Mouse (Mus musculus): ENCODE data around the gene Cacna1c. TPM values are rescaled to one million over a fixed set of nuclear protein-coding genes. Genes with fewer than 3 reads are reported as not detected.
A peak's percentile ranks its signal among the peaks of the same experiment; 100 is the strongest.

The Cacna1c gene
- polyA plus RNA-seq, 1 experiment from 2014 or later: 2.3 TPM

- peak overlapping the region; percentile 86 for H3K27ac ChIP-seq (replicated peaks)
- H3K36me3 ChIP-seq (ENCODE audit: control insufficient read depth, insufficient read depth, low read length): no peaks in the 10 kb centered on the region
- peak overlapping the region; percentile 64 for H3K4me3 ChIP-seq (ENCODE audit: low read depth, low read length)
- ATAC-seq (ENCODE audit: low FRiP score, low TSS enrichment) (peak; percentile 25; the same call in 1 of the 2 replicates), DNase-seq (ENCODE audit: low spot score) (peak; percentile 54)
- peak overlapping the region; percentile 74 for H3K9ac ChIP-seq (ENCODE audit: low read length)
- WGBS: under 1% methylated on average over 61 of the region's 69 CpGs
- no peaks in the 10 kb centered on the region; the same call in 1 of the 2 replicates for H3K4me1 ChIP-seq (replicated peaks; ENCODE audit: control insufficient read depth, insufficient read depth)
- no peaks in the 10 kb centered on the region for H3K9me3 ChIP-seq (ENCODE audit: control insufficient read depth, low read length)
- TF ChIP-seq EP300 (optimal IDR thresholded peaks at IDR 0.05) (no peak), CTCF (IDR thresholded peaks at IDR 0.05; ENCODE audit: low read depth) (no peak)
- H3K27me3 ChIP-seq (ENCODE audit: control insufficient read depth, insufficient read depth, low read length): peaks cover 3% of the 10 kb centered on the region; the same call in 1 of the 2 replicates
- H3K4me2 ChIP-seq (replicated peaks; ENCODE audit: low read depth): peak overlapping the region; percentile 90
Observed at GRCm38 (mm10) chr6:119107140-119107855, 88.9 kb downstream of the Cacna1c start.

GRCm38 (mm10) chr6:119106726-119107125 lies 89.5 kb downstream of the Cacna1c start:
- TF ChIP-seq EP300 (optimal IDR thresholded peaks at IDR 0.05): no peak
- no peak for TF ChIP-seq CTCF (IDR thresholded peaks at IDR 0.05; ENCODE audit: low read depth)
- no peak overlapping the region for H3K27ac ChIP-seq (replicated peaks)
- H3K4me1 ChIP-seq (replicated peaks; ENCODE audit: control insufficient read depth, insufficient read depth): no peaks in the 10 kb centered on the region; the same call in 1 of the 2 replicates
- H3K4me2 ChIP-seq (replicated peaks; ENCODE audit: low read depth): peak overlapping the region; percentile 90
- 28% methylated on average over 7 of the region's 7 CpGs for WGBS
- peaks cover 3% of the 10 kb centered on the region; the same call in 1 of the 2 replicates for H3K27me3 ChIP-seq (ENCODE audit: control insufficient read depth, insufficient read depth, low read length)
- peak overlapping the region; percentile 64 for H3K4me3 ChIP-seq (ENCODE audit: low read depth, low read length)
- ATAC-seq (ENCODE audit: low FRiP score, low TSS enrichment) (no peak), DNase-seq (ENCODE audit: low spot score) (no peak)
- H3K36me3 ChIP-seq (ENCODE audit: control insufficient read depth, insufficient read depth, low read length): no peaks in the 10 kb centered on the region
- peak overlapping the region; percentile 74 for H3K9ac ChIP-seq (ENCODE audit: low read length)
- no peaks in the 10 kb centered on the region for H3K9me3 ChIP-seq (ENCODE audit: control insufficient read depth, low read length)

- no peak for DNase-seq (ENCODE audit: low spot score)
- Histone ChIP-seq H3K4me2 (replicated peaks; ENCODE audit: low read depth) (peak overlapping the region; percentile 90), H3K27me3 (ENCODE audit: control insufficient read depth, insufficient read depth, low read length) (peaks cover 3% of the 10 kb centered on the region; the same call in 1 of the 2 replicates), H3K4me3 (ENCODE audit: low read depth, low read length) (peak overlapping the region; percentile 64), H3K36me3 (ENCODE audit: control insufficient read depth, insufficient read depth, low read length) (no peaks in the 10 kb centered on the region), H3K9ac (ENCODE audit: low read length) (peak overlapping the region; percentile 52), H3K27ac (replicated peaks) (peak overlapping the region; percentile 30; the same call in 1 of the 2 replicates), H3K4me1 (replicated peaks; ENCODE audit: control insufficient read depth, insufficient read depth) (no peaks in the 10 kb centered on the region; the same call in 1 of the 2 replicates), H3K9me3 (ENCODE audit: control insufficient read depth, low read length) (no peaks in the 10 kb centered on the region)
- no peak for ATAC-seq (ENCODE audit: low FRiP score, low TSS enrichment)
- WGBS: 23% methylated on average over 11 of the region's 11 CpGs
- TF ChIP-seq CTCF (IDR thresholded peaks at IDR 0.05; ENCODE audit: low read depth) (no peak), EP300 (optimal IDR thresholded peaks at IDR 0.05) (no peak)
Observed at GRCm38 (mm10) chr6:119105651-119106595, 90.3 kb downstream of the Cacna1c start.

- no peak overlapping the region for H3K4me2 ChIP-seq (replicated peaks; ENCODE audit: low read depth)
- H3K9me3 ChIP-seq (ENCODE audit: control insufficient read depth, low read length): no peaks in the 10 kb centered on the region
Observed at GRCm38 (mm10) chr6:119104246-119104645, 92.0 kb downstream of the Cacna1c start.

GRCm38 (mm10) chr6:119102936-119103335 lies 93.3 kb downstream of the Cacna1c start:
- WGBS: 84% methylated on average over 9 of the region's 9 CpGs

More at GRCm38 (mm10) chr6:119104246-119104645, 92.0 kb downstream of the Cacna1c start:
- Histone ChIP-seq H3K27ac (replicated peaks) (no peak overlapping the region), H3K36me3 (ENCODE audit: control insufficient read depth, insufficient read depth, low read length) (no peaks in the 10 kb centered on the region), H3K4me1 (replicated peaks; ENCODE audit: control insufficient read depth, insufficient read depth) (no peaks in the 10 kb centered on the region; the same call in 1 of the 2 replicates), H3K9ac (ENCODE audit: low read length) (no peak overlapping the region), H3K27me3 (ENCODE audit: control insufficient read depth, insufficient read depth, low read length) (peaks cover 3% of the 10 kb centered on the region; the same call in 1 of the 2 replicates), H3K4me3 (ENCODE audit: low read depth, low read length) (no peak overlapping the region)
- peak; percentile 82 for DNase-seq (ENCODE audit: low spot score)
- TF ChIP-seq EP300 (optimal IDR thresholded peaks at IDR 0.05) (no peak), CTCF (IDR thresholded peaks at IDR 0.05; ENCODE audit: low read depth) (peak; percentile 96)
- no peak for ATAC-seq (ENCODE audit: low FRiP score, low TSS enrichment)
- 36% methylated on average over 8 of the region's 8 CpGs for WGBS

More at GRCm38 (mm10) chr6:119102936-119103335, 93.3 kb downstream of the Cacna1c start:
- TF ChIP-seq CTCF (IDR thresholded peaks at IDR 0.05; ENCODE audit: low read depth) (no peak), EP300 (optimal IDR thresholded peaks at IDR 0.05) (no peak)
- no peak for DNase-seq (ENCODE audit: low spot score)
- peaks cover 3% of the 10 kb centered on the region; the same call in 1 of the 2 replicates for H3K27me3 ChIP-seq (ENCODE audit: control insufficient read depth, insufficient read depth, low read length)
- H3K36me3 ChIP-seq (ENCODE audit: control insufficient read depth, insufficient read depth, low read length): no peaks in the 10 kb centered on the region
- no peak overlapping the region for H3K4me3 ChIP-seq (ENCODE audit: low read depth, low read length)
- no peak overlapping the region for H3K9ac ChIP-seq (ENCODE audit: low read length)
- no peaks in the 10 kb centered on the region for H3K9me3 ChIP-seq (ENCODE audit: control insufficient read depth, low read length)
- H3K27ac ChIP-seq (replicated peaks): no peak overlapping the region
- no peaks in the 10 kb centered on the region; the same call in 1 of the 2 replicates for H3K4me1 ChIP-seq (replicated peaks; ENCODE audit: control insufficient read depth, insufficient read depth)
- no peak for ATAC-seq (ENCODE audit: low FRiP score, low TSS enrichment)
- H3K4me2 ChIP-seq (replicated peaks; ENCODE audit: low read depth): no peak overlapping the region
